Mouse (Mus musculus) thymus, postnatal 25 days (tissue): Measurements from ENCODE around the gene Amotl2.

Experiments
- DNase-seq: peaks from one replicate; pipeline ENCODE4 v3.0.0; 2022

Amotl2 gene

DNA sequence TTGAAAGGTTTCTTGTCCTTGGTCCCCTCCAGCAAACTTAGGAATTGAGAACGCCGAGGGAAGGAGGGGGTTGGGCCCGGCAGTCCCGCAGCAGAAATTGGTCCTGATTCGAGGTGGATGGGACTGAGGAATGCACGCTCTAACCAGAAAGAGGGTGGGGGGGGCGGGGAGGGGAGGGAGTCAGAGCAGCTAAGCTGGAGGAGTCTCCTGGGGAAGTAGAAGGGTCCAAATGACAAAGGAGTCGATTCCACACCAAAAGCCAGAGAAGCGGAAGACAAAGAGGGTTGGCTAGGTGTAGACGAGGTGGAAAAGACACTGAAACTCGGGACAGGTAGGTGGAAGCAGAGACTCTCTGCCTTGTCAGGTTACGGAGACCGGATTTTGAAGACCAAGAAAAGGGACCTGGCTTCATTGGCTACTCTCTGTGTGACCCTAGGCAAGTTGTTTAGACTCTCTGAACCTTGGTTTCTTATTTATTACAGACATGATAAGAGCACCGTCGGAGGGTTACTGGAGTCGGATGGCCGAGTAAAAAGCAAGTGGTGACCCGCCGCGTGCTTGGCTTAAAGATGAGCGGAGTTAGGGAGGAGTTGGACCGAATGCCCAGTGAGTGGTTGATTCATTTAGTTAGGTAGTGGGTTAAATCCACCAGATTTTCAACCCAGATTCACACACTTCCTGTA is at the start of gene Amotl2:
TSS of gene Amotl2 (plus strand) at position 192 of the 683 bp plus-strand sequence.
- DNase-seq, result no peak

DNA sequence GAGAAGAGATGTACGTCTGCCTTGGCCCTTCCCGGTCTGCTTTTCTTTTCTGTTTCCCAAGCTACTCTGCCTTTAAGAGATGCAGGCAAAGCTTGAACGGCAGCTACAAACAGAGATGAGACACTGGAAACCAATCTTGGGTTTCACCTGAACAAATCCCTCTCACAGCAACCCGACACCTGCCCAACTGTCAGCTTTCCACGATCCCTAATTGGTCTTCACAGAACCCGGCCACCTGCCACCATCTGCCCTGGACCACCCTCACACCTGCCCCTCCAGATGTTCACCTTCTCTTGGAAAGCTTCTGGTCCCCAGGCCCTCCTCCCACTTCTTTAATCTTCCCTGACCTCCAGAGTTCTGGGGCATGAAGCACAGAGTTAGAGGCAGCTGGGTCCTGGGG is 48.4 kb upstream of the Amotl2 start:
- no peak for DNase-seq

DNA sequence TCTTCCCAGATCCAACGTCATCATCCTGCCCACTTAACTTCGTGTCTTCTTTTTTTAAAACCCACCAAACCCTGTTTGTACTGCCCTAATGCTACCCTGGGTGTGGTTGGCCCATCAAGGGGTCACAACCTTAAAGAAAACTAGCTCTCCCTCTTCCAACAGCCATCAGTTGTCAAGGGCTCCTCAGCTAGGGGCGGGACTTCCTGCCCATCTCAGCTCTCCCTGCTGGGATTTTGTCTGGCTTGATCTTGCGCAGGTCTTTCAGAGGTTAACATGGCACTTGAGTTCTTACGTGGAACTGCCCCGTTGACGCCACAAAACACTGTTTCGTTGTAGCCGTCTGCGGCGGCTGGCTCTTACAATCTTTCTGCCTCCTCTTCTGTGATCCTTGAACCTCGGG is 47.6 kb upstream of the Amotl2 start:
- DNase-seq, result no peak

DNA sequence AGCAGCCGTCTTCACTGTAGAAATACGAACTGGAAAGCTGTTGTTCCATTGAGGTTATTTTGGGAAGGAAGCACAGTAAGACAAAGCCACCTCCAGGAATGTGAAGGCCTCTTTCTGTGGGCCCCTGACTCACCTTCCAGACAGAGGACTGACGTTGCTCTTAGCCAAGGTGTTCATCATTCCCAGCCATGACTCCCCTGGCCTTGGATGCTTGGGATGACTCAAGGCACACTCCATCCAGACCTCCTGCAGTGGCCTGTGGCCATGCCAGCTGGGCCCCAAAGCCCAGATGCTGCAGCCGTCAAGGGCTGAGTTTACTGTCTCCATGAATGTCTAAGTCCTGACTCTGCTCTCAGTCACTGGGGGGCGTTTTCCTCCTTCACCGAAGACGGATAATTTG is 43.1 kb upstream of the Amotl2 start:
- no peak for DNase-seq

DNA sequence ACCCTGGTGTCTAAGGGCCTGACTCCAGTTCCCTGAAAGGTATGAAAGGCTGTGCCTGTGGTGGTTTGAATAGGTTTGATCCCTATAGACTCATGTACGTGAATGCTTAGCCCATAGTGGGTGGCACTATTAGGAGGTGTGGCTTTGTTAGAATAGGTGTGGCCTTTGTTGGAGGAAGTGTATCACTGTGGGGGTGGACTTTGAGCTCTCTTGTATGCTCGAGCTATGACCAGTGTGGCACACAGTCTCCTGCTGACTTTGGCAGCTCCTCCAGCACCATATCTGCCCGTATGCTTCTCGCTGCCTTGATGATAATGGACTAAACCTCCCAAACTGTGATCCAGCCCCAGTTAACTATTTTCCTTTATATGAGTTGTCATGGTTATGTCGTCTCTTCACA is 40.5 kb upstream of the Amotl2 start:
- no peak for DNase-seq

DNA sequence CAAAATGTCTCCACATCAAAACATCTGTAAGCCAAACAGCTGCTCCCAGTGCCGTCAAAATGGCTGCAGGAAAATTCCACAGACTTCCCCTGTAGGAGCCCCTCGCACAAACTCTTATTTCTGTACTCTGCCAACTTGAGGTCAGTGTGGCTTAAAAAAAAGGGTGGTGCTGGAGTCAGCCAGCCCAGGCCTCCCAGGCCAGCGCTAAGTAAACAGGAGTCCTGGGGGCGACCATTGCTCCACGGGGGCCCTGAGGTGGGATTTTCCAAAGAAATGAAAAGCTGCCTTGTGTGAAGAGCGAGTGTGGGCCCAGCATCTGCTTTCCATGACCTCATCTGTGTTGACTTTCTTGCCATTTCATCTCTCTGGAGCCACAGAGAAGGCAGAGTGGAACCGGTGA is 35.0 kb upstream of the Amotl2 start:
- no peak for DNase-seq

DNA sequence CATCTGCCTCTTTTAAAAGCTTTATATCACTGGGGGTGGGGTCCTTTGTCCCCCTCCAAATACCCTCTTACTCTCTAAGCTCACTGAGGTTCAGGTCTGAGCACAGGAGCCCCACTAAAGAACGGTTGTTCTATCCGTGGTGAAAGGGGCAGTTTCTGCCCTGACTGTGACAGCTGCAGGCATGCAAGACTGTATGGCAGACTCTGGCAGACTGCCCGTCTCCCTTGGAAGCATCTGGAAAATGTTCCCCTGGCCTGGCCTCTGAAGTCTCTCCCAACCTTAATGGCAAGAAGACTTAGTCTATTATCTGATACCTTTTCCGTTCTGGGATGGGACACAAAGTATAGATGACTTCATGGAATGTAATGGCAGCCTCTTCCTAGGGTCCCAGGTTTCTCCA is 28.5 kb upstream of the Amotl2 start:
- no peak for DNase-seq

DNA sequence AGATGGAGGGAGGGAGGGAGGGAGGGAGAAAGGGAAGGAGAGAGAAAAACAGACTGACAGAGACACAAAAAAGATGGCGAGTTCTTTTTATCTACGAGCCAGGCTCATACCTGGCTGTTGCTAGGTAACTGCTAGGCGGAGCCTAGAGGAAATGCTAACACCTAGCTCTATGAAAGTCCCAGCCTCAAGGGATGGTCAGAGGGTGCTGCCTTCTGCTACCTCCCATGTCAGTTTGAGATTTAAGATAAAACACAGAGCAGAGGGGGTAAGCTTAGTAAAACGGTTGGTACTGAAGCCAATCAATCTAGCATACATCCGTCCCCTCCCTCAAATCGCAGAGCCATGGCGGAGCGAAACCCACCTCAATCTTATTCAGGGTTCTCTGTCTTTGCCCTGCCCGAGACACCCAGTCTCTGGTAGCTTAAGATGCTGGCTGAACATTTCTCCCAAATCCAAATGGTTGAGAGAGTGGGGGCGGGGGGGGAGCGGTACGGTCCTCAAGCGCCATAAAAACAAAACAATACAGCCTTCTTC is 27.0 kb upstream of the Amotl2 start:
- DNase-seq, result no peak

DNA sequence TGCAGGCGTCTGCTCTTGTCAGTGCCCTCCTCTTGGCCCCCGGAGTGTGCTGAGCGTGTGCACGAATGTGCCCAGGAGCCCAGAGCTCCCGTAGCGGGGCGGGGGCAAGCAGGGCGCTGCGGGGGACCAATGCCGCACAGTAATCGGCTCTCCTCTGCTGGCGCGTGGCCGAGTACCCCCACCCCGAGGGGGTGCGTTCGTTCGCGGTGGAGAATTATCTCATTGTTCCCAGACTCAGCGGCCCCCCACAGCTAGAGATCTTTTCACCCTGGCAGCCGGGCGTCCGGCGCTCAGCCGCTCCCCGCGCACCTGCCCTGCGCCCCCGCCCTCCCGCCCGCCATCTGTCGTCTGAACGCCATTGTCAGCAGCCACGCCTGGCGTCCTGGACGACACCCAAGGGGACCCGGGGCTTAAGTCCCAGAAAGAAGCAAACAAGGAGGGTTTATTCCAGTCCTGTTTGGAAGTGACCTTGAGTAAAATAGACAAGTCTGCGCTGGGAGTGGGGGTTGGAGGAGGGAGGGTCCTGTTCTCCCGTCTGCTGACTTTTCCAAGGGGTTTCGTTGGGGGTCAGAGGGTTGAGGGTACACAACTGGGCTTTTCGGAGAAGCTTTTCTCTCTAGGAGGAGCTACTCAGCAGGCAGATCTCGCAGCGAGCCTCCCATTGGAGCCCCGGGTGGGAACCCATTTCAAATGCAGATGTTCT is 26.4 kb upstream of the Amotl2 start:
- no peak for DNase-seq

DNA sequence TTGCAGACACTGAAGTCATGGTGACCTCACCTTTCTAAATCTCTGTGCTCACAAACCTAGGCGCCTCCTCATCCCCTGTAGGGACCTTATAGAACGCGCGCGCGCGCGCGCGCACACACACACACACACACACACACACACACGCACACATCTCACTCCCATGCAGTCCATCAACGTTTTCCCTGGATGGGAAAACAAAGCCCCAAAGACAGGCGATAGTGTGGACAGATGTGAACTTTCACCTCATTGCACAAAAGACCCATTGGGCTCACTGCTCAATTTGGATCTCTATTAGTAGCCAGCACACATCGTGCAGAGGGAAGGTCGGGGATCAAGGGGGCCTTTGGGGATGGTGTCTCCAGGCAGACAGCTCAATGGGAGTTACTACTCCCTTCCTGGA is 25.6 kb upstream of the Amotl2 start:
- no peak for DNase-seq

DNA sequence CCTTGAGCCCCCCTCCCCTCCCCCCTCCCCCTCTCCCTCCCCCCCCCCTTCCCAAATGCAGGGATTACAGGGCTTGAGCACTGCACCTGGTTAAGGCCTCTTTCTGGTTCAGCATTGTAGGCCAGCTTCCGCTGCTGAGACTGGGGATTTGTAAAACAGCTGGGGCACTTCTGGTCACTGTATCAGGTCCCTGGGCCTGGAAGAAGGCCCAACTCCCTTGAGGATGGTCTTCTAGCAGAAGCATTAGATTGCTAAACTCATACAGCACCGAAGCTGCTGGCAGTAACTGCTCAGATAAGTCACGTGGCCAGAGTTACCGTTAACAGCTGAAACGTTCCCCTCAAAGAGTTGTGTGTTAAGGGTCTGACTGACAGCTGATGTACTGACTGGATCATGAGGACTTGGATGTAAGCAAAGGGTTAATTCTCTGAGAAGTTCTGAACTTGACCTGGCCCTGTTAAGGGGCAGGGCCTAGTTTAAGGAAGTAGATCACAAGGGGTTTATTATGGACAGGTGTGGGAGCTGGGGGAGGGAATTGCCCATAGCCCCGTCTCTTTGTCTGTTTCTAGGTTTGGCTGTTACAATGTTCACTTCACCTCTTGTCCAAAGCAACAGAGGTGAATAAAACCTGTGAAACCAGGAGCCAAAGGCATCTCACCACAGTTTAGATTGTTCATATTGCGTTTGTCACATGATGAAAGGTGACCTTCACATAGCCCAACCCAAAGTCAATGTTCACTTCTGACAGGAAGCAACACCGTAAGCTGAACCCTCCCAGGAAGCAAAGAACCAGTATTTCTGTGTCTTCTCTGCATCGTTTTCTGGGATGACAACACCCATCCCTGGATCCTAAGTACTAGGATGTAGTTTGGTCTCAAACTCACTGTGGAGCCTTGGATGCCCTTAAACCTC is 23.7 kb upstream of the Amotl2 start:
- no peak for DNase-seq

DNA sequence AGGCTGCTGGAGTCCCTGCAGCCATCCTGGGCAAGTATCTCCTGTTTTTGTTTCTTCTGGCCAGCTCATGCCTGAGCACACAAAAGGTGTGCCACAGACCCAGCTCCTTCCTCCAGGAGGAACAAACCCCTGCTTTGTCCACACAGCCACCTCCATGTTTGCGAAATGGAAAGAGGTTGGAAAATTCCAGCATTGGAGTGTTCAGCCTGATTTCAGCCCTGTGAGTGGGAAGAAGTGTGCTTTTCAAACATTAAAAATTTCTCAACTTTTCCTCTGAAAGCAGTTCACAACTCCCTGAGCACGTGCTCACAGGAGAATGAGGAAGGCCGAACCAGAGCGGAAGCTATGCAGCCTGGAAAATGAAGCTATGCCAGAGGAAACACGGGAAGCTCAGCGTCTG is 15.4 kb upstream of the Amotl2 start:
- no peak for DNase-seq

DNA sequence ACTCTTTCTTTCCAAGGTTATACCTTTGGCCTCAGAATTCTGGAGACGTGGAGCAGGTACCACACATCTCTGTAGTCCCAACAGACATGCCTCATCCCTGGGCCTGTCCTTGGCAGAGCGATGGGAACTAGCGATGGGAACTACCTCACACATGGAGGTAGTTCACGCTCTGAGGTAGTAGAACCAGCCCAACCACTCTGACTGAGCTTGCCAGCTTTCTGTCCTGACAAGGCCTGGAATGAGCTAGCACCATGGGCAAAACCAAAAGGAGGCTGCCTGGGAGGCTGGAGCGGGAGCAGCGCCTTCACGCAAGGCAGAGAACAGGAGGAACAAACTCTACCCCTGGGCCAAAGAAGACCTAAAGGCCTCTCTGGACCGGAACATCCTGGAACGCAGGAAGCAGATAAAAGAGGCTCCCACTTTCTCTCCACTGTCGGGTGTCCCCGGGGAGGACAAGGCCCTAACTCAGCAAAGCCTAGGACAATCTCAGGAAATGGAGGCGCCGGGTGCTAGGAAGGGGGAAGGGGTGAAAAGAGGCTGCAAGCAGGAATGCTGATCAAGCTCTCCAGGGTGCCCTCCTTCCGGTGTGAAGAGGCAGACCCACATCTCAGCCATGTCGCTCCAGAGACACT is 6.9 kb upstream of the Amotl2 start:
- DNase-seq, result no peak

DNA sequence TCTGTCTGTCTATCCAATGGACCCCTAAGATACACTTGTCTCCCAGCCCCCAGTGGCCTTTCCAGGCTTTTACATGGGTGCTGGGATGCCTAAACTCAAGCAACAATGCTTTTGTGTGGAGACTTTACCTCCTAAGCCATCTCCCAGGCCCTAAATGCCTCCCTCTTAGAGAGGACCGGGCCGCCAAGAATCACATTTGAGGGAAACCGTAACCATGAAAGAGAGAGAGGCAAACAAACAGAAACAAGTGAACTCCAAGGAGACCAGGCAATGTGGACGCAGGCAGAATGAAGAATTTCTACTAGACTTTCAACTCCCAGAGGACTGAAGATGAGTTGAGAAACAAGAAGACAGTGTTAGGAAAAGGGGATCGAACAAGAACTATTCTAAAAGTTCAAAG is 6.0 kb upstream of the Amotl2 start:
- DNase-seq, result no peak

DNA sequence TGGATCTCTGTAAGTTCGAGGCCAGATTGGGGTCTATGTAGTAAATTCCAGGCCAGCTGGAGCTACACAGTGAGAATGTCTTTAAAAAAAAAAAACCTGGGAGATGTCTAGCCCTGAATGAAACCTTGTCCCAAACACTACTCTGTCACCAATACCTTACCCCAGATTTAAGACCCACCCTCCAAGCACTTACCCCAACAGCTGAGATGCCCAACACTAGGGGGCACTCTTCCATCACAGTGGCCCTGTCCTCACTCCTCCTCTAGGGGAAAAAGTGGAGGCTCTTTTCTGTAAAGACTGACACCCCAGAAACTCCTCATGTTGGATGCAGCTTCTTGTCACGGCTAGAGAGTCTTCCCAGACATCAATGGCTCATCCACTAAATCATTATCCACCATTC is 2.7 kb upstream of the Amotl2 start:
- DNase-seq, result peak; percentile 11

DNA sequence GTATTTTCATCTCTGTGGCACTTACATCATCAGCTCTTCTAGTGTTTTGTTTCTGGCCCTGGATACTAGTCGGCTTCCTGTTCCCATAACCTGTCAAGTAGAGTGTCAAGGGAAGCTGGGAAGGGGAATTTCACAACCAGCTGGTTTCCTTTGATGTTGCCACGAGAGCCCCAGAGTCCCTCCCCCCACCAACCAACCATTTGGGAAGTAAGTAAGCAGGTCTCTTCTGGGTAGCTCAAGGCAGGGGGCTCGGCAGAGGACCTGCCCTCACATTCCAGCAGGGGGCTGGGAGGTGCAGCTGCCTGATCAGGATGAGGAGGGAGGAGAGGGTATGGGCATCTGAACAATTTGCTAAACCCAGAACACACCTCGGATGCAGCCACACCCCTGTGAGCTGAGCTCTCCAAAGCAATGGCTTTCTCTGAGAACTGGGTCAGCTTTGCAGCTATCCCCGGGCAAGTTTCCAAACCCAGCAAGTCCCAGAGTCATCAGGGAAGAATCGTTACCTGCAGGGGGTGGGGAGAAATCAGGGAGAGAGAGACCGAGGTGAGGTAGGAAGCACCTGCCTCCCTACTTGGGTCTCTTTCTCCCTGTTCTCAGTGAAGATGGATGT is 1.5 kb upstream of the Amotl2 start:
- DNase-seq, result no peak

DNA sequence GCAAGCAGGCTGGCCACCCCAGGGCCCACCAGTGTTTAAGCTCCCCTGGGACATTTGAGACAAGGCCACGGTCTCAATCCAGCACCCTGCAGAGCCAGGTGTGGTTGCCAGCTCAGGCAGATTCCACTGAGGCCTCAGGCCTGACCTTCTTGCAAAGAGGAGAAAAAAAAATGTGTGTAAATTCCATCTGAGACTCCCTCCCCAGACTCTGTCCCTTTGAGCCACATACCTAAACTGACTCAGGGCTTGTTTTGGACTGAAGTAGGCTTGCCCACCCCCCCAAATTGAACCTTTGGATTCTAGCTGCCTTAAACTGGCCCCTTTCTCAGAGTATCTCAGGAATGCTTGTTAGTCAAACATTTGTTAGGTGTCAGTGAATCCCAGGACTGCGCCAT is 969 bp upstream of the Amotl2 start:
- DNase-seq, result no peak

DNA sequence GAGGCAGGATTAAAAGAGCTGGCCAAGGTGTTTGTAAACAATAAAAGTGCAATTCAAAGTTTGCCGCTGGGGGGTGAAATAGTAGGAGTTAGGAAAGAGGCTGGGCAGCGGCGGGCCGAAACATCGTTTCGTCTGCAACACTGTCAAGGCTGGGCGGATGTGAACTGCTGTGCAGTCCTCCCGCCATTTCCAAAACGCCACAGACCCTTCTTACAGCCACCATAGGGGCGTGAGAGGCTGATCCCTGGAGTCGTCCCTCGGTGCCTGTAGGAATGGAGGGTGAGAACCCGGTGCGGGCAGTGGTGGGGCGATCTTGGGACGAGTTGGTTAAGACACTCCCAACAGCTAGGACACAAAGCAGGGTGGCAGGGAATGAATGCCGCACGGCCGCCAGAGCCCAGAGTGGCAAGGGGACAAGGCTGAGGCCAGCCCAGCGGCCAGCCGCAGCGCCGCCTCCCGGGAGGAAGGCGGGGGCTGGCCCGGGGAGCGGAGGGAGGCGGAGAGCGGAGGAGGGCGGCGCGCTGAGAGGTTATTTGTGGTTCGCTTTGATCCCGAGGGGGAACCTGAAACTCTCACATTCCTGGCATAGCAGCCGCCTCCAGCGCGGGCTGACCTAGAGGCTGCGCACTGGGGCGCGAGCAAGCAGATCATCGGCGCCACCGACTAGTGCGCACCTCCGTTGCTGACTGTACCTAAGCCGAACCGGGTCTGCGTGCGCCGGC is 853 bp downstream of the Amotl2 start:
- DNase-seq, result peak; percentile 5

DNA sequence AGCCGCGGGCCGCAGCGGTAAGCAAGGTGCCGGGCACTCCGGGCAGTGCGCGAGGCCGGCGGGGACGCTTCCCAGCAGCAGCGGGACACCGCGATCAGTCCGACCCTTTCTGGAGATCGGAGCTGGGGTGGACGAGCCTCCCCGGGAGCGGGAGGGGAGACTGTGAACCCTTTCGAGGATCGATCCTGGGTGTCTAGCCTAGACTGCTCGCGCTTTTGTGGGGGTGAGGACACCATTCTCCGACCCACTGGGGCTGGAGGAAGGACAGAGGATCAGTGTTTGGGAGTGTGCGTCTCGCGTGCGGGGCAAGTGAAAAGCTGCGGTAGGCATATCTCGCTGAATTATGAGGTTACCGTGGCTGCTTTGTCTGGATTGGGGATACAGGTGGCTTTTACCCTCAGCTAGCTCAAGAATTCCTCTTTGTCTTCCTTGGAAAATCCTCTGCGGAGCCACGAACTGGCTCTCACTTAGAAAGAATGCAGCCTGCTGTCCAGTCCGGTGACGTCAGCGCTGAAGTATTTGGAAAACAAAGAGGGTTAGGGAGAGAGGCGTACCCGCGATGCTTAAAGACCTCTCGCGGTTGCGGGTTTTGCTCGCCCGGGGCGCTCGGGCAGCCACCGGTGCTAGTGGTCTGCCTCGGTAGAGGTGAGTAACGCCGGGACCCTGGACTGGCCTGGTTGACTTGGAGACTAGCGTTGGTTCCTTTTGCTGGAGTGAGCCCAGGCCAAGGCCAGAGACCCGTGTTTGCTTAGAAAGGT is 1.6 kb downstream of the Amotl2 start:
- no peak for DNase-seq

DNA sequence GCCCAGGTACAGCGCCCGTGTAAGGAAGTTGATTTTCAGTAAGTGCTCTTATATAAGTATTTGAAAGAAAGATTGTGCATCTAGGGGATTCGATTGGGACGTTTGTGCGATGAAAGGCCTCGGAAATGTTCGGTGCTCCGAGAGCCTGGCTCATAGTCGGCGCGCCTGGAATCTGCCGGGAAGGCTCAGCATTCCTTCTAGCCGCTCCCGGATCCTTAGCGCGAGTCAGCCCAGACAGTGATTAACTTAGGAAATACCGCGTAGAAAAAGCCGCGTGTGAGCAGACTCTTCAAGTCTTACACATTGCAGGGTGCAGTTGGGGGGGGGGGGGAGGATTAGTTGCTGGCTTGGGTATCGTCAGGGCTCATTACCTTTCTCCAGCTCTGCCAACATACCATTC is 2.2 kb downstream of the Amotl2 start:
- no peak for DNase-seq

DNA sequence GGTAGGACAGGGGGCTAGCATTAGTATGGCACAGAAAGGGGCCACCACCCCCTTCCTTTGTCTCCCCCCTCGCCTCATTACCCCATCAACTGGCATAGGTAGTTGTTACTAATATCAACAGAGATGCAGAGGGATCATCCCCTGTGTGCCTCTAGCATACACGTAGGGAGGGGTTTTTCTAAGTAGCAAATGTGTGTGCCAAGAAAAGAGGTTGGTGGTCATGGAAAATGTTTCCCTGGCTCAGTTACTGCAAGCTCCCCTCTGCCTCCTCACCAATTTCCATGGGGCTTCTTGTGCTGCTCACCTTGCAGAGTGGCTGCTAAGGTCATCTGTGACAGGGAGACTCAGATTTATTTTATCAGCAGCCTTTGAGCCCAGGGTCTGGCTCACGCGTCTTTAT is 2.6 kb downstream of the Amotl2 start:
- no peak for DNase-seq
